Mouse (Mus musculus) spleen, adult 2 months (tissue): ENCODE results near the gene Sema4b.

Experiments used
- CTCF ChIP-seq: fragments of 200-500 bp; IDR thresholded peaks from 2 replicates; pipeline ENCODE4 v1.5.1; 2011; ENCODE audit warnings: mild to moderate bottlenecking, inconsistent platforms; ENCODE audit not compliant: insufficient read depth, insufficient read length, insufficient replicate concordance; ENCODE audit errors: extremely low read depth
- POLR2A ChIP-seq: fragments of 200-500 bp; IDR thresholded peaks from 2 replicates; pipeline ENCODE4 v1.6.1; 2011; ENCODE audit warnings: low read depth, low read length, inconsistent platforms

- TF ChIP-seq POLR2A (no peak), CTCF (no peak)
Measured at GRCm38 (mm10) chr7:80166740-80167139, 19.9 kb upstream of the Sema4b start.
